Mouse (Mus musculus) left cerebral cortex, postnatal 4 days (tissue): ENCODE results near the gene Atoh7. TPM values are rescaled to one million over a fixed set of nuclear protein-coding genes. Genes with fewer than 3 reads are reported as not detected.

ENCODE experiments used
- DNase-seq: peaks from one replicate; pipeline ENCODE4 v3.0.0-alpha.2; 2022
- intact Hi-C: fragments of 180-260 bp; cut with DNase I; formaldehyde crosslinking; loops from one replicate; pipeline ENCODE4 v1.15.1; 2025
- total RNA-seq, 2 experiments: library from RNA; stranded (reverse); gene quantifications; 2 replicates each; pipeline ENCODE4 v1.2.3; 2021

Gene Atoh7
- total RNA-seq, 2 experiments from 2014 or later, result 1.0 to 1.3 TPM

- intact Hi-C loops, result no loop called here
- DNase-seq, result no peak
These were observed 37.0 kb downstream of the Atoh7 start for GRCm38 (mm10) chr10:63136436-63136835.

- intact Hi-C loops, result no loop called here
- DNase-seq, result no peak
These were observed 43.2 kb downstream of the Atoh7 start for GRCm38 (mm10) chr10:63142660-63143059.

Other genes starting within 250 kb of the Atoh7 start
- gene Tet1, start 190.7 kb upstream of the Atoh7 start, total RNA-seq, result 10 to 100 TPM; 52.4 to 53.9 TPM
- gene Slc25a16, start 179.0 kb upstream of the Atoh7 start, total RNA-seq, result 10 to 100 TPM; 22.1 to 22.6 TPM
- 1 to 10 TPM; 3.3 to 4.0 TPM for gene Dna2, start 152.6 kb upstream of the Atoh7 start, total RNA-seq
- 10 to 100 TPM; 87.8 to 96.1 TPM for gene Rufy2, start 119.4 kb upstream of the Atoh7 start, total RNA-seq
- gene Hnrnph3, start 75.4 kb upstream of the Atoh7 start, total RNA-seq, result 10 to 100 TPM; 62.6 to 68.1 TPM
- gene Pbld2, start 75.3 kb upstream of the Atoh7 start, total RNA-seq, result 1 to 10 TPM; 1.8 to 3.2 TPM
- gene Pbld1, start 39.5 kb upstream of the Atoh7 start, total RNA-seq, result under 1 TPM in 1 of 2 experiments, not detected in 1; 0.24 TPM
- 1 to 10 TPM; 4.0 to 4.3 TPM for gene Mypn, start 104.3 kb downstream of the Atoh7 start, total RNA-seq
- gene Herc4, start 144.2 kb downstream of the Atoh7 start, total RNA-seq, result 10 to 100 TPM; 47.7 to 55.8 TPM